Mouse (Mus musculus) CH12.LX (cell line): ENCODE data around the gene Pfn1.

Experiments used
- CTCF ChIP-seq, 2 experiments: IDR thresholded peaks in 1 of 2; conservative IDR thresholded peaks in 1 of 2; 2 replicates each; pipeline ENCODE4 v1.5.1; 2011 to 2012; ENCODE audit warnings: low read depth in 2 of 2, low read length in 2 of 2, improper control_type of control experiment in 1 of 2, inconsistent platforms in 1 of 2, mild to moderate bottlenecking in 1 of 2, moderate library complexity in 1 of 2
- GABPA ChIP-seq: IDR thresholded peaks from 2 replicates; pipeline ENCODE4 v1.6.1; 2012; ENCODE audit warnings: low read depth, low read length, improper control_type of control experiment, inconsistent platforms; ENCODE audit not compliant: insufficient replicate concordance
- MXI1 ChIP-seq: IDR thresholded peaks from 2 replicates; pipeline ENCODE4 v1.6.1; 2011; ENCODE audit warnings: mild to moderate bottlenecking, low read depth, low read length, improper control_type of control experiment
- MYC ChIP-seq: IDR thresholded peaks from 2 replicates; pipeline ENCODE4 v1.6.1; 2011; ENCODE audit warnings: low read depth, mild to moderate bottlenecking, improper control_type of control experiment, low read length
- NRF1 ChIP-seq: IDR thresholded peaks from 2 replicates; pipeline ENCODE4 v1.6.1; 2014; ENCODE audit warnings: low read depth, mild to moderate bottlenecking, inconsistent platforms, low read length, improper control_type of control experiment, moderate library complexity
- POLR2AphosphoS2 ChIP-seq: IDR thresholded peaks from 2 replicates; pipeline ENCODE4 v1.6.1; 2011; ENCODE audit warnings: low read depth, low read length, improper control_type of control experiment
- TCF12 ChIP-seq: IDR thresholded peaks from 2 replicates; pipeline ENCODE4 v1.6.1; 2014; ENCODE audit warnings: low read depth, mild to moderate bottlenecking, inconsistent platforms, low read length, improper control_type of control experiment
- ZNF384 ChIP-seq: IDR thresholded peaks from 2 replicates; pipeline ENCODE4 v1.6.1; 2012; ENCODE audit warnings: low read depth, low read length, improper control_type of control experiment, inconsistent platforms

DNA sequence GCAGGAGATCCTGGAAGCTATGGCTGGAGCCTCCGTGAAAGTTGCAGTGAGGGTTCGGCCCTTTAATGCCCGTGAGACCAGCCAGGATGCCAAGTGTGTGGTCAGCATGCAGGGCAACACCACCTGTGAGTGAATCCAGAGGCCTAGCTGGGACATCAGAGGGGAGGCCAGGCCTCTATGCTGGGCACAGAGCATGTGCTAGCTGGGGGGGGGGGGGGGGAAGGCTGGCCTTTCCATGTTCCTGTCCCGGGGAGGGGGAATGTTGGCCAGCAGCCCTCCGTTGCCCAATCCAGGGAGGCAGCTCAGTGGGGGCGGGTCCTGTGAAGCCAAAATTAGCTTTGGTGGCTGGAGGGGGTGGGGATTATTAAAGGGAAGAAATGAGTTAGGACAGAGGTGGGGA lies 48.3 kb upstream of the Pfn1 start:
- TF ChIP-seq CTCF (conservative IDR thresholded peaks at IDR 0.05 in 1 of 2, IDR thresholded peaks at IDR 0.05 in 1 of 2; ENCODE audit: low read depth in 2 of 2, low read length in 2 of 2) (no peak), MYC (no peak), NRF1 (no peak), MXI1 (no peak), GABPA (no peak), POLR2AphosphoS2 (no peak), TCF12 (no peak), ZNF384 (no peak)
